Mouse (Mus musculus) stomach, embryonic 14.5 days (tissue): Measurements from ENCODE around the gene Moap1. TPM values are rescaled to one million over a fixed set of nuclear protein-coding genes. Genes with fewer than 3 reads are reported as not detected.
A peak's percentile ranks its signal among the peaks of the same experiment; 100 is the strongest.

Experiments used
- ATAC-seq: fragments of 200-750 bp; cut with Nextera tagmentation; 2 replicates; pipeline ENCODE4 v1.8.0; 2017; ENCODE audit warnings: low read depth, moderate TSS enrichment; ENCODE audit not compliant: insufficient number of reproducible peaks, insufficient read depth, low FRiP score
- H3K27ac ChIP-seq: fragments of 300-500 bp; sonication (generic); 2 replicates; pipeline ENCODE4 v1.5.1; 2014; ENCODE audit warnings: mild to moderate bottlenecking, low read length, moderate library complexity, mixed read lengths
- H3K27me3 ChIP-seq: fragments of 300-500 bp; sonication (generic); 2 replicates; pipeline ENCODE4 v1.6.1; 2014; ENCODE audit warnings: low read length, control low read depth, mixed read lengths; ENCODE audit not compliant: control insufficient read depth, insufficient read depth
- H3K36me3 ChIP-seq: fragments of 300-500 bp; sonication (generic); 2 replicates; pipeline ENCODE4 v1.6.1; 2014; ENCODE audit warnings: mild to moderate bottlenecking, control low read depth, low read length, moderate library complexity, mixed read lengths; ENCODE audit not compliant: control insufficient read depth, insufficient read depth
- H3K4me1 ChIP-seq: fragments of 300-500 bp; sonication (generic); 2 replicates; pipeline ENCODE4 v1.6.1; 2014; ENCODE audit warnings: low read length, control low read depth, mixed read lengths; ENCODE audit not compliant: control insufficient read depth, insufficient read depth
- H3K4me2 ChIP-seq: fragments of 300-500 bp; sonication (generic); replicated peaks from 2 replicates; pipeline ENCODE4 v1.6.1; 2014; ENCODE audit warnings: low read depth, low read length, control low read depth
- H3K4me3 ChIP-seq: fragments of 300-500 bp; sonication (generic); 2 replicates; pipeline ENCODE4 v1.5.1; 2014; ENCODE audit warnings: low read depth, low read length, control low read depth
- H3K9ac ChIP-seq: fragments of 300-500 bp; sonication (generic); replicated peaks from 2 replicates; pipeline ENCODE4 v1.6.1; 2014; ENCODE audit warnings: low read depth, mild to moderate bottlenecking, control low read depth, low read length, moderate library complexity, mixed read lengths
- H3K9me3 ChIP-seq: fragments of 300-500 bp; sonication (generic); 2 replicates; pipeline ENCODE4 v1.6.1; 2016; ENCODE audit warnings: low read depth, low read length, control low read depth; ENCODE audit not compliant: control insufficient read depth
- WGBS: fragments of 180-500 bp; shearing (Covaris S2); extraction: QIAGEN DNeasy Blood & Tissue Kit; methylation state at CpG from one replicate; pipeline ENCODE4 v1.1.7; 2014; 5-methylcytosine and 5-hydroxymethylcytosine counted together
- polyA plus RNA-seq: library from polyadenylated mRNA; unstranded; fragments of >200 nt; fragmentation: Nextera tagmentation; extraction: Ambion mirVana; gene quantifications from 2 replicates; pipeline ENCODE4 v1.2.1, GENCODE M21; 2014

Moap1 gene
- polyA plus RNA-seq, 1 experiment from 2014 or later: 22.9 TPM

DNA sequence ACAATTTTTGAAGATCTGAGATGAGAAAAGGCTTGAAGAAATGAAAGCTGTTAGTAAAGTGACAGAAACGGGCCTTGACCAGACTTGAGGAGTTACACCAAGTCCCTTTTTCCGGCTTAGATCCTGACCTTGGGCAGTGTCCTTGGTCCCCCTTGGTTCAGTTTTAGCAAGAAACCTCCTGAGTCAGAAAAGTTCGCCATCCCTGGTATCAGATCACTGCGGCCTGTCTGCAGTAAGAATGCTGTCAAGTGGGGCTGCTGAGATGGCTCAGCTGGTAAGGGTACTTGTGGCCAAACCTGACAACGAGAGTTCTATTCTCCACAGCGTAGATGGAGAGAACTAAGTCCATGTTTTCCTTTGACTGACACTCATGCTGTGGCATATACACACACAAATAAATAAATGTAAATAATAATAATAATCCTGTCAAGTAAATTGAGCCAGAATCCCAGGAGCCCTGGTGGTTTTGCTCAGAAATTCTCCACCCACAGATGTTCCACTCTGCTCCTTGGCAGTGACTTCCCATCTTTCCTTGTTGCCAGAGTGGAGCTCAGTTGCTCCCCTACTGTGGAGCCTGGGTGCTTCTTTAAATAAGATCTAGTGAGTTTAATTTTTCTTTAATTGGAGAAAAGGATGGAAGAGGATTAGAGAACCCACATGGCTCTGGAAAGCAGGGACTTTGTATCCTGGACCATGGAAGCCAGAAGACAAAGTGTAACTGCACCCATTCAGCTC is 37.4 kb downstream of the Moap1 start:
- Histone ChIP-seq H3K9me3 (no peaks in the 10 kb centered on the region), H3K9ac (no peak overlapping the region), H3K36me3 (no peaks in the 10 kb centered on the region), H3K4me1 (peaks cover 20% of the 10 kb centered on the region), H3K27ac (peak overlapping the region; percentile 76; the same call in 1 of the 2 replicates), H3K27me3 (no peaks in the 10 kb centered on the region), H3K4me3 (no peak overlapping the region), H3K4me2 (peak overlapping the region; percentile 93)
- 61% methylated on average over 6 of the region's 6 CpGs for WGBS
- no peak for ATAC-seq

DNA sequence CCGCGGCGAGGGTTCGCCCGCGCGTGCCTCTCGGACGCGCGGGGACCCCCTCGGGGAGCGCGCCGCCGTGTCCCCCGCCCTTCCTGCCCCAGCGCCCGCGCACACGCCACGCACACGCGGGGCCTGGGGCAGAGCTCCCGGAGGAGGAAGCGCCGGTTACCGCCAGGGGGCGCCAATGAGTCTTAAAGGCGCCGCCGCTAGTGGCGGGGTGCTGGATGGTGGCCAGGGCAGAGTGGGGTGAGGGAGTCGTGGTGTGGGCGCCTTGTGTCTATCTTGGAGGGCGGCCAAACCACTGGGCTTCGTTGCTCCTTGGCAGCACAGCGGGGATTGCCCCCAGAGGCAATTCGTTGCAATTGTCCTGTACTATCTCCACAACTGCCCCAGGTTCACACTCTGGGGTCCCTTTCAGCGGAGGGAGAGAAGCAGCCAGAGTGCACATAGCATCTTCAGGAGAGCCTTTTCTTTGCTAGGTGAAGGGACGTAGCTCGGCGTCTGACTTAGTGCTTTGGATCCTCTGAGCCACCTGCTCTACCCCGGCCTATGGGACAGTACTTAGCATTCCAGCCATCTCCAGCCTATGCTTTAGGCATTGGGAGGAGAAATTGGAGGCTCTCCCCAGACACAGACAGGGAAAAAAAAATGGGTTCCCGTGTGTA is 38.1 kb downstream of the Moap1 start:
- whole genome bisulfite sequencing: 4% methylated on average over 27 of the region's 45 CpGs

DNA sequence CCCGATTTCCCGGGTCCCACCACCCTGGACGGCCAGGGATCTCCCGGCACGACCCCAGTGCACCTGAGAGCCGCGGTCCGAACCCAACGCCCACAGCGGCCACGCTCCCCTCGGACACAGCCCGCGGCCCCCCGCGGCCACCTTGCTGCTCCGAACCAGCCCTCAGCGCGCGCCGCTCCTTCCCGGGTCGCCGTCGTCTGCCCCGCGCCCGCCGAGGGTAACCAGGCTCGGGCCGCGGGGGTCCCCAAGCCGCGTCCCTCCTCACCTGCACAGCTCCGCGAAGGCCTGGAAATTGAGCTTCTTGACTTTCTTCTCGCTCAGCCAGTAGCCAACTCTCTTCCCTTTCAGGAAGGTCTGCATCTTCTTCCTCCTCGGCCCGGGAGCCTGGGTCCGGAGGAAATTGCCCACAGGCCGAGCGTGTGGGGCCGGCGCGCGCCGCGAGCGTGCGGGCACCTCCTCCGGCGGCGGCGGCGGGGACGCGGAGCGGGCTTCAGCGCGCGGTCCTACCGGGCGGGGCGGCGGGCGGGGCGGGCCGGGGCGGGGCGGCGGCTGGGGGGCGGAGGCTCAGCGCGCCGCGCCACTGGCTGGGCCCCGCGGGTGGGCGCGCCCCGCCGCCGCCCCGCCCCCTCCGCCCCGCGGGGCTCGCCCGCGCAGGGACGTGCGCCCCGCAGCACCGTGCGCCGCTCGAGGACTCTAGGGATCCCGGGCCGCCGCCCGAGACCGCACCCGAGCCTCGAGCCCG is 38.8 kb downstream of the Moap1 start, which contains the start of gene Itpk1:
Gene Itpk1 (minus strand): TSS at position 474 of the 742 bp plus-strand sequence.
- Histone ChIP-seq H3K9me3 (no peaks in the 10 kb centered on the region), H3K36me3 (no peaks in the 10 kb centered on the region), H3K4me2 (peak within 1 kb of the TSS; percentile 93), H3K27ac (peak within 1 kb of the TSS; percentile 76), H3K9ac (peak within 1 kb of the TSS; percentile 54), H3K4me1 (peaks cover 26% of the 10 kb centered on the region), H3K27me3 (no peaks in the 10 kb centered on the region), H3K4me3 (peak within 1 kb of the TSS; percentile 71)
- ATAC-seq: peak; percentile 92
- under 1% methylated on average over 91 of the region's 105 CpGs for WGBS

More for the DNA sequence above, 38.1 kb downstream of the Moap1 start:
- H3K9ac ChIP-seq: peak overlapping the region; percentile 54
- H3K9me3 ChIP-seq: no peaks in the 10 kb centered on the region
- H3K4me2 ChIP-seq: peak overlapping the region; percentile 93
- no peaks in the 10 kb centered on the region for H3K27me3 ChIP-seq
- H3K4me3 ChIP-seq: peak overlapping the region; percentile 71
- peaks cover 24% of the 10 kb centered on the region for H3K4me1 ChIP-seq
- peak; percentile 76 for ATAC-seq
- H3K27ac ChIP-seq: peak overlapping the region; percentile 76
- H3K36me3 ChIP-seq: no peaks in the 10 kb centered on the region

DNA sequence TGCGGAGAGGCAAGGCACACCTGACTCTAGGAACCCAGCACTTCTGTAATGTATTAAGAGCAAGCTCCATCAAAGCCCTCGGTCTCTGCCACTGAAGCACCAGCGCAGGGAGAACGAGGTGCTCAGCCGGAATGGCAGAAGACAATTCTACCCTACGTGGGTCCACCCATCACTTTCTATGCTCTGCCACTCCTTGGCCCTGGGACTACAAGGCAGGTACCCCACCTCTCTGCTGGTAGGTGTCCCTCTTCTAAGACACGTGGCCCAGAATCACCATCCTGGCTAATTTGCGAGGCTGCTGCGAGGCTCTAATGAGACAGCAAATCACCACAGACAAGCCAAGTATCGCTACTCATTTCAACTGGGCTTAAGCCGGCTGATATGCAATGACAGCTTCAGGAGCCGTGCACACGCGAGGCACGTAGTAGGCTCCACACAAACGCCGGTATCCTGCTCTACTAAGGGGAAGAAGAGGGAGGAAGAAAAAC is 39.5 kb downstream of the Moap1 start:
- H3K4me3 ChIP-seq: peak overlapping the region; percentile 71
- ATAC-seq: no peak
- peaks cover 33% of the 10 kb centered on the region for H3K4me1 ChIP-seq
- H3K27ac ChIP-seq: no peak overlapping the region
- H3K27me3 ChIP-seq: no peaks in the 10 kb centered on the region
- H3K36me3 ChIP-seq: no peaks in the 10 kb centered on the region
- WGBS: 11% methylated on average over 17 of the region's 17 CpGs
- H3K4me2 ChIP-seq: peak overlapping the region; percentile 93
- H3K9ac ChIP-seq: peak overlapping the region; percentile 54; the same call in 1 of the 2 replicates
- no peaks in the 10 kb centered on the region for H3K9me3 ChIP-seq

DNA sequence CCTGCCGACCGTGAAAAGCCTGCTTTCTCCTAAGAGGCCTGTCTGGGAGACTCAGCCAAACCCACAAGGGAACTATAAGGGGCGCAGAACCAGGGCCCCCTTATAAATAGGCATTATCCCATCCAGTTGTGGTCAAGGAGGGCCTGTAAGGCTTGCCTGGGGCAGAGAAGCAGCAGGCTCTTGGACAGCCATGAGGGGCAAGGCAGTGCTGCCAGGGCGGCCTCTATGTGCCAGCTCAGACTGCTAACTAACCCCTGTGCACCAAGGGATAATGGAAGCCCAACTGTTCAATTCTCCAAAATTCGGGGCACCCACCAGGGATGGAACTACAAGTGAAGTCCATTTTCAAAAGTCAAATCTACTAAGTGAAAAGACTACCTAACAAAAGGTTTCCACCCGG is 40.0 kb downstream of the Moap1 start:
- Histone ChIP-seq H3K4me1 (peaks cover 38% of the 10 kb centered on the region), H3K4me3 (peak overlapping the region; percentile 71), H3K27ac (0 out of 2 replicates have a peak overlapping the region, but pooled peaks have one; percentile 15), H3K27me3 (no peaks in the 10 kb centered on the region), H3K36me3 (no peaks in the 10 kb centered on the region), H3K4me2 (peak overlapping the region; percentile 93), H3K9me3 (no peaks in the 10 kb centered on the region), H3K9ac (peak overlapping the region; percentile 25; the same call in 1 of the 2 replicates)
- 44% methylated on average over 6 of the region's 6 CpGs for WGBS
- no peak for ATAC-seq

DNA sequence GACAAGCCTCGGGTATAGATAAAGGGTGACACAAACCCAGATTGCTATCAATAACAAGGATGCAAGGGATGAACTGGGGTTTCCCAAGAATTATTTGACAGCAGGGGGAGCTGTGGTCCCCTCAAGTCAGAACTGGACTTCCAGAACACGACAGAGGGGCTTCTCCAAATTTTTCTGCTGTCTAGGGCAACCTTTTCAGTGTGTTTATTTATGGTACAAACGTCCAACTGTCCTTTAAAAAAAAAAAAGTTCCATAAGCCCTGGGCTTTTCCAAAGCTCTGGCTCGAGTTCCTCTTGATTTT is 40.4 kb downstream of the Moap1 start:
- H3K36me3 ChIP-seq: no peaks in the 10 kb centered on the region
- H3K27me3 ChIP-seq: no peaks in the 10 kb centered on the region
- no peak for ATAC-seq
- peak overlapping the region; percentile 71 for H3K4me3 ChIP-seq
- H3K9me3 ChIP-seq: no peaks in the 10 kb centered on the region
- WGBS: 6% methylated on average over 4 of the region's 4 CpGs
- H3K4me2 ChIP-seq: peak overlapping the region; percentile 93
- H3K27ac ChIP-seq: 0 out of 2 replicates have a peak overlapping the region, but pooled peaks have one; percentile 21
- peaks cover 41% of the 10 kb centered on the region for H3K4me1 ChIP-seq
- H3K9ac ChIP-seq: peak overlapping the region; percentile 32; the same call in 1 of the 2 replicates

DNA sequence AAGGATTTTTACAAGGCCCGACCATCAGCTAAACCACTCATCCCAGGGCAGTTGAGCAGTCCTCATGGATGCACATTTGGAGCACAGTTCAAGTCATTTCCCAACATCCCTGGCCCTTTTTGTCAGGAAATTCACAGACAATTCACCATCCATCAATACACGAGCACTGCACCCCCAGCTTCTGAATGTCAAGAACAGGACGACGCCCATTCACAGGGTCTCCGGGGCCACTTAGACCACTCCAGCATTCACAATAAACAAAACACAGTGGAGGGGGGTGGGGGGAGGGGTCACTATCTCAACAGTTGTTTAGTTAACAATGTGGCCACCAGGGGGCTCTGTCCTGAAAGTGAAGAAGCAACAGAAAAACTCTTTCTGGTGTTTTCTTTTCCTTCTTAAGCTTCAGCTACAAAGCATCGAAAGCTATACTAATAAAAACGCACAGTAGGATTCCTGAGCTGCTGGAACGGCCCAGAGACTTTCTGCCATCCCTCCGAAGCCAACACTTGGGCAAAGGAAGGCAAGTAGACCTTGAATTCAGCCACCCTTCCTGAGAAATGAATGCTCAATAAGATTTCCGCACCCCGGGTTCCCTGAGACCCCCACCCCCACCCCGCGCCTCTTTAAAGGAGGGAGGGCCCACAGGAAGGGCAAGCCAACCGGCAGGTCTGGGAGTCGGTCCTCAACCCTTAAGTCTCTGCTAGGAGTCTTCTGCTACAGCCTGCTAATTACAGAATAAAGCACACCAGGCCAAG is 40.9 kb downstream of the Moap1 start:
- Histone ChIP-seq H3K27ac (0 out of 2 replicates have a peak overlapping the region, but pooled peaks have one; percentile 21), H3K9ac (peak overlapping the region; percentile 32; the same call in 1 of the 2 replicates), H3K4me3 (peak overlapping the region; percentile 71), H3K4me1 (peaks cover 44% of the 10 kb centered on the region), H3K9me3 (no peaks in the 10 kb centered on the region), H3K4me2 (peak overlapping the region; percentile 93), H3K36me3 (no peaks in the 10 kb centered on the region), H3K27me3 (no peaks in the 10 kb centered on the region)
- ATAC-seq: no peak
- 11% methylated on average over 15 of the region's 15 CpGs for WGBS
